Mouse (Mus musculus): ENCODE measurements around the gene Mtmr14. TPM values are rescaled to one million over a fixed set of nuclear protein-coding genes. Genes with fewer than 3 reads are reported as not detected.

Mtmr14 gene
- polyA plus RNA-seq, 1 experiment from 2014 or later, result 25.9 TPM

- H3K9ac ChIP-seq (ENCODE audit: low read length), result no peak overlapping the region
- H3K4me2 ChIP-seq (ENCODE audit: low read depth, low read length), result no peak overlapping the region
- no peaks in the 10 kb centered on the region for H3K9me3 ChIP-seq (replicated peaks; ENCODE audit: control insufficient read depth, low read length)
- no peak overlapping the region for H3K4me3 ChIP-seq (replicated peaks; ENCODE audit: low read length)
- H3K4me1 ChIP-seq (ENCODE audit: control insufficient read depth, insufficient read depth, low read length), result peaks cover 5% of the 10 kb centered on the region; the same call in 1 of the 2 replicates
- 48% methylated on average over 1 of the region's 1 CpGs for WGBS
- H3K36me3 ChIP-seq (ENCODE audit: control insufficient read depth, insufficient read depth, low read length), result no peaks in the 10 kb centered on the region
- peaks cover 31% of the 10 kb centered on the region for H3K27me3 ChIP-seq (ENCODE audit: control insufficient read depth, insufficient read depth, low read length)
- ATAC-seq (ENCODE audit: insufficient read depth, low FRiP score), result no peak
- H3K27ac ChIP-seq (ENCODE audit: low read length), result no peak overlapping the region
Observed at GRCm38 (mm10) chr6:113286316-113286715, 48.7 kb downstream of the Mtmr14 start.

GRCm38 (mm10) chr6:113287236-113287635 lies 49.6 kb downstream of the Mtmr14 start:
- H3K36me3 ChIP-seq (ENCODE audit: control insufficient read depth, insufficient read depth, low read length), result no peaks in the 10 kb centered on the region
- no peak for ATAC-seq (ENCODE audit: insufficient read depth, low FRiP score)

GRCm38 (mm10) chr6:113289346-113289745 lies 51.7 kb downstream of the Mtmr14 start:
- Histone ChIP-seq H3K27me3 (ENCODE audit: control insufficient read depth, insufficient read depth, low read length) (peaks cover 2% of the 10 kb centered on the region; the same call in 1 of the 2 replicates), H3K4me1 (ENCODE audit: control insufficient read depth, insufficient read depth, low read length) (no peaks in the 10 kb centered on the region), H3K27ac (ENCODE audit: low read length) (no peak overlapping the region), H3K9ac (ENCODE audit: low read length) (no peak overlapping the region), H3K36me3 (ENCODE audit: control insufficient read depth, insufficient read depth, low read length) (no peaks in the 10 kb centered on the region), H3K4me3 (replicated peaks; ENCODE audit: low read length) (no peak overlapping the region), H3K9me3 (replicated peaks; ENCODE audit: control insufficient read depth, low read length) (no peaks in the 10 kb centered on the region), H3K4me2 (ENCODE audit: low read depth, low read length) (no peak overlapping the region)
- WGBS, result 94% methylated on average over 15 of the region's 15 CpGs
- ATAC-seq (ENCODE audit: insufficient read depth, low FRiP score), result no peak

More at GRCm38 (mm10) chr6:113287236-113287635, 49.6 kb downstream of the Mtmr14 start:
- Histone ChIP-seq H3K27me3 (ENCODE audit: control insufficient read depth, insufficient read depth, low read length) (peaks cover 23% of the 10 kb centered on the region), H3K4me2 (ENCODE audit: low read depth, low read length) (no peak overlapping the region), H3K9ac (ENCODE audit: low read length) (no peak overlapping the region), H3K9me3 (replicated peaks; ENCODE audit: control insufficient read depth, low read length) (no peaks in the 10 kb centered on the region), H3K4me1 (ENCODE audit: control insufficient read depth, insufficient read depth, low read length) (peaks cover 2% of the 10 kb centered on the region; the same call in 1 of the 2 replicates), H3K27ac (ENCODE audit: low read length) (no peak overlapping the region), H3K4me3 (replicated peaks; ENCODE audit: low read length) (no peak overlapping the region)
- 68% methylated on average over 4 of the region's 4 CpGs for WGBS

GRCm38 (mm10) chr6:113290346-113290745 lies 52.7 kb downstream of the Mtmr14 start:
- WGBS, result 66% methylated on average over 6 of the region's 6 CpGs

GRCm38 (mm10) chr6:113292938-113293337 lies 55.3 kb downstream of the Mtmr14 start:
- H3K36me3 ChIP-seq (ENCODE audit: control insufficient read depth, insufficient read depth, low read length), result no peaks in the 10 kb centered on the region
- H3K27ac ChIP-seq (ENCODE audit: low read length), result no peak overlapping the region
- H3K4me3 ChIP-seq (replicated peaks; ENCODE audit: low read length), result no peak overlapping the region
- no peaks in the 10 kb centered on the region; the same call in 1 of the 2 replicates for H3K27me3 ChIP-seq (ENCODE audit: control insufficient read depth, insufficient read depth, low read length)
- no peak overlapping the region for H3K4me2 ChIP-seq (ENCODE audit: low read depth, low read length)
- no peaks in the 10 kb centered on the region for H3K9me3 ChIP-seq (replicated peaks; ENCODE audit: control insufficient read depth, low read length)
- 69% methylated on average over 5 of the region's 5 CpGs for WGBS
- no peak overlapping the region for H3K9ac ChIP-seq (ENCODE audit: low read length)
- H3K4me1 ChIP-seq (ENCODE audit: control insufficient read depth, insufficient read depth, low read length), result no peaks in the 10 kb centered on the region
- ATAC-seq (ENCODE audit: insufficient read depth, low FRiP score), result no peak

More at GRCm38 (mm10) chr6:113290346-113290745, 52.7 kb downstream of the Mtmr14 start:
- no peak overlapping the region for H3K27ac ChIP-seq (ENCODE audit: low read length)
- no peak overlapping the region for H3K4me3 ChIP-seq (replicated peaks; ENCODE audit: low read length)
- H3K27me3 ChIP-seq (ENCODE audit: control insufficient read depth, insufficient read depth, low read length), result no peaks in the 10 kb centered on the region; the same call in 1 of the 2 replicates
- no peaks in the 10 kb centered on the region for H3K4me1 ChIP-seq (ENCODE audit: control insufficient read depth, insufficient read depth, low read length)
- ATAC-seq (ENCODE audit: insufficient read depth, low FRiP score), result no peak
- H3K9me3 ChIP-seq (replicated peaks; ENCODE audit: control insufficient read depth, low read length), result no peaks in the 10 kb centered on the region
- H3K4me2 ChIP-seq (ENCODE audit: low read depth, low read length), result no peak overlapping the region
- H3K9ac ChIP-seq (ENCODE audit: low read length), result no peak overlapping the region
- H3K36me3 ChIP-seq (ENCODE audit: control insufficient read depth, insufficient read depth, low read length), result no peaks in the 10 kb centered on the region

GRCm38 (mm10) chr6:113296046-113296445 lies 58.4 kb downstream of the Mtmr14 start:
- ATAC-seq (ENCODE audit: insufficient read depth, low FRiP score), result no peak
- H3K9ac ChIP-seq (ENCODE audit: low read length), result no peak overlapping the region
- no peak overlapping the region for H3K27ac ChIP-seq (ENCODE audit: low read length)
- H3K4me2 ChIP-seq (ENCODE audit: low read depth, low read length), result no peak overlapping the region
- H3K9me3 ChIP-seq (replicated peaks; ENCODE audit: control insufficient read depth, low read length), result no peaks in the 10 kb centered on the region
- H3K27me3 ChIP-seq (ENCODE audit: control insufficient read depth, insufficient read depth, low read length), result no peaks in the 10 kb centered on the region; the same call in 1 of the 2 replicates
- WGBS, result 85% methylated on average over 2 of the region's 2 CpGs
- H3K4me1 ChIP-seq (ENCODE audit: control insufficient read depth, insufficient read depth, low read length), result no peaks in the 10 kb centered on the region
- H3K4me3 ChIP-seq (replicated peaks; ENCODE audit: low read length), result no peak overlapping the region
- no peaks in the 10 kb centered on the region for H3K36me3 ChIP-seq (ENCODE audit: control insufficient read depth, insufficient read depth, low read length)

GRCm38 (mm10) chr6:113296639-113297038 lies 59.0 kb downstream of the Mtmr14 start:
- Histone ChIP-seq H3K36me3 (ENCODE audit: control insufficient read depth, insufficient read depth, low read length) (no peaks in the 10 kb centered on the region), H3K27ac (ENCODE audit: low read length) (no peak overlapping the region), H3K9ac (ENCODE audit: low read length) (no peak overlapping the region), H3K4me2 (ENCODE audit: low read depth, low read length) (no peak overlapping the region), H3K27me3 (ENCODE audit: control insufficient read depth, insufficient read depth, low read length) (no peaks in the 10 kb centered on the region; the same call in 1 of the 2 replicates), H3K4me1 (ENCODE audit: control insufficient read depth, insufficient read depth, low read length) (no peaks in the 10 kb centered on the region), H3K4me3 (replicated peaks; ENCODE audit: low read length) (no peak overlapping the region), H3K9me3 (replicated peaks; ENCODE audit: control insufficient read depth, low read length) (no peaks in the 10 kb centered on the region)
- WGBS, result 62% methylated on average over 4 of the region's 4 CpGs
- ATAC-seq (ENCODE audit: insufficient read depth, low FRiP score), result no peak

GRCm38 (mm10) chr6:113301350-113301749 lies 63.7 kb downstream of the Mtmr14 start:
- Histone ChIP-seq H3K4me3 (replicated peaks; ENCODE audit: low read length) (no peak overlapping the region), H3K4me2 (ENCODE audit: low read depth, low read length) (no peak overlapping the region), H3K27me3 (ENCODE audit: control insufficient read depth, insufficient read depth, low read length) (no peaks in the 10 kb centered on the region), H3K9ac (ENCODE audit: low read length) (no peak overlapping the region), H3K4me1 (ENCODE audit: control insufficient read depth, insufficient read depth, low read length) (peaks cover 4% of the 10 kb centered on the region; the same call in 1 of the 2 replicates), H3K9me3 (replicated peaks; ENCODE audit: control insufficient read depth, low read length) (no peaks in the 10 kb centered on the region), H3K36me3 (ENCODE audit: control insufficient read depth, insufficient read depth, low read length) (no peaks in the 10 kb centered on the region), H3K27ac (ENCODE audit: low read length) (no peak overlapping the region)
- no peak for ATAC-seq (ENCODE audit: insufficient read depth, low FRiP score)
- WGBS, result 87% methylated on average over 5 of the region's 5 CpGs

GRCm38 (mm10) chr6:113302258-113302657 lies 64.6 kb downstream of the Mtmr14 start:
- Histone ChIP-seq H3K4me3 (replicated peaks; ENCODE audit: low read length) (no peak overlapping the region), H3K4me2 (ENCODE audit: low read depth, low read length) (no peak overlapping the region), H3K4me1 (ENCODE audit: control insufficient read depth, insufficient read depth, low read length) (peaks cover 4% of the 10 kb centered on the region; the same call in 1 of the 2 replicates), H3K36me3 (ENCODE audit: control insufficient read depth, insufficient read depth, low read length) (no peaks in the 10 kb centered on the region), H3K9ac (ENCODE audit: low read length) (no peak overlapping the region), H3K9me3 (replicated peaks; ENCODE audit: control insufficient read depth, low read length) (no peaks in the 10 kb centered on the region), H3K27me3 (ENCODE audit: control insufficient read depth, insufficient read depth, low read length) (no peaks in the 10 kb centered on the region), H3K27ac (ENCODE audit: low read length) (no peak overlapping the region)
- no peak for ATAC-seq (ENCODE audit: insufficient read depth, low FRiP score)
- 21% methylated on average over 3 of the region's 3 CpGs for WGBS

Measured in stomach, embryonic 16.5 days (tissue).